Mouse (Mus musculus) forelimb bud, embryonic 11.5 days (tissue): ENCODE results near the gene Spata2.

Experiments used
- DNase-seq: peaks from one replicate; pipeline ENCODE4 v3.0.0-alpha.2; 2012; ENCODE audit warnings: low read depth, low spot score

Spata2 gene

DNA sequence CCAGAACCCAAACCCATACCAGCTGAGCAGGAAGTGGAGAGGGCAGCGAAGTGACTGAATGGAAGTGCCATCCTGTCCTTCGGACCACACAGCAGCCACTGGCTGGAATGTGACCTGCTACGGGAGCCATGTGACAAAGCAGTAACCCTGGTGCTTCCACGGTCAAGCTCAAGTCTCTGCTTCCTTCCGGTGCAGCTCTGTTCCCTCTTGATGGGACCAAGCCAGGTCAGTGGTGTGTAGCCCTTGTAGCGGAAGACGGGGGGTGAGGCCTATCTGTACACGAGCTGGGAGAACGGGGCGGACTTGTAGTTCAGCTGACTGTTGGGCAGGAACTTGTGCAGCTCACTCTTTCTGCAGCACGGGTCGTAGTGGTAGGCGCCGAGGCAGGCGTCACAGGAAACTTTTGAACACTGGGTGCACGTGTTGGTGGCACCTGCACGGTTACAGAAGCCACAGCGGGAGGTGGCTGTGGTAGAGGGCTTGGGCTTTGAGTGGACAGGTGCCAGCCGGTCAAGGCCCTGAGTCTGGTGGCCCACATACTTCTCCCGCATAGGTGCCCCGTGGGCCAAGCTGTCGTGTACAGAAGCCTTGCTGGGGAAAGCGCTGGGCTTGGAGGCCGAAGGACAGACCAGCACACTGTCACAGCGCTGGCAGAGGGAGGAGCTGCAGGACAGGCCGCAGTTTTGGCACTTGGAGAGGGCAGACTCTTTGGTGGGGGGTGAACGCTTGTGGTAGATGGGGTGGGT, 9.4 kb downstream of the Spata2 start:
- DNase-seq: no peak

DNA sequence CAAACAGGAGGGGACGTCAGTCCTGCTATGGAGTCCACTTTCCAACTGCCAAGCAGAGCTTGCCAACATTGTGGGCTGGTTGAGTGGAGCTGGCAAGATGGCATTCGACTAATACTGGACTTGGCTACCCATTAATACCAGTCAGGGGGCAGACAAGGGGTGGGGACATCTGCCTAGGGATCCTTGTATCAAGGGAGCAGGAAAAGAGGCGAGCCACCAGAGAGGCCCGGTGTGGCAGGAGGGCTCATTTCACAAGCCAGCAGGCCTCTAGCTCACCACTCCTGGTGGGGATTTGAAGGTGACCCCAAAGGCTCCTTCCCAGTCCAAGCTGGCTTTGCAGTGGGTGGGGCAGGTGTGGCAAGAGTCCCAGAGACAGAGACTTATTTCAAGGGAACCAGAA, 10.0 kb downstream of the Spata2 start:
- DNase-seq: no peak

DNA sequence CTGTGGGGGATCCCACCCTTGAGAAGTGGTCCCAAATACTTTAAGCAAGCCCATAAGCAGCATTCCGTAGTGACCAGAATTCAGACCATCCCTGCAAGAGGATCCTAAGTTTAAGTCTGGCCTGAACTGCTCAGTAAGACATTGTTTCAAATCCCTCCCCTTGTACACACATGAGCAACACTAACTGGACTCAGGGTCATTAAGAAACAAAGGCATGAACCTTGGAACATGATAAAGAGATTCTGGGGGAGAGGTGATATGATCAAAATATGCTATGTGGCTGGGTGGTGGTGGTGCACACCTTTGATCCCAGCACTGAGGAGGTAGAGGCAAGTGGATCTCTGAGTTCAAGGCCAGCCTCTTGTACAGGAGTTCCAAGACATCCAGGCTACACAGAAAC, 13.2 kb downstream of the Spata2 start:
- DNase-seq: no peak

DNA sequence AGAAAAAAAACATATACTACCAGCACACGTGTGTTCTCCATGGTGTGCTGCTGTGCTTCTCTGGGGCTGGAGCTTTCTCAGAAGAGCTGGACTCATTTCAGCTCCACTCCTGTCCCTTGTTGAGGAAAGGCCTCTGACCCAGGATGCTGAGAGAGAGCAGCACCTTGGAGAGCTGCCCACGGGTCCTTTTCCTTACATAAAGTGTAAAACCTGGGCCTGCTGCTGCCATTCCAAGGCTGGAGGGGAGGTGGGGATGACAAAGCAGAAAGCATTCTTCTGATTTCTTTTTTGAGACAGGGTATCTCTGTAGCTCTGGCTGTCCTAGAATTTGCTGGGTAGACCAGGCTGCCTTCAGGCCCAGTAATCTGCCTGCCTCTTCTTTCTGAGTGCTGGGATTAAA, 14.6 kb downstream of the Spata2 start:
- peak; percentile 30 for DNase-seq

DNA sequence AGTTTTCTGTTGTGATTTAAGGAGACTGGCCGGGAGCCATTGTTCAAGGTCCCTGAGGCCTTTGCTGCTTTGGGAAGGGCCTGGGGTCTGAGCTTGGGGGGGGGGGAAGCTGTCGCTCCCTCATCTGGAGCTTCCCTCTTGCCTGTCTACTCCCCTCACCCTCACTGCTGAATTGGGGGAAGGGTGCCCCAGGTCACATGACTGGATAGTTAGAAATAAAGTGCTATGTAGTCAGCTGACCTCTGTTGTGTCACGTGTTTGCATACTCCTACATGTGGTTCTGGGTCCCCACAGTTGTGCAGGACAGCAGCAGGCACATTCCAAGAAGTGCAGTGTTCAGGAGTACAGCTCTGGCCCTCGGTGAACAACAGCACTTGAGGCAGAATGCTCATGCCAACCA, 15.9 kb downstream of the Spata2 start:
- no peak for DNase-seq

DNA sequence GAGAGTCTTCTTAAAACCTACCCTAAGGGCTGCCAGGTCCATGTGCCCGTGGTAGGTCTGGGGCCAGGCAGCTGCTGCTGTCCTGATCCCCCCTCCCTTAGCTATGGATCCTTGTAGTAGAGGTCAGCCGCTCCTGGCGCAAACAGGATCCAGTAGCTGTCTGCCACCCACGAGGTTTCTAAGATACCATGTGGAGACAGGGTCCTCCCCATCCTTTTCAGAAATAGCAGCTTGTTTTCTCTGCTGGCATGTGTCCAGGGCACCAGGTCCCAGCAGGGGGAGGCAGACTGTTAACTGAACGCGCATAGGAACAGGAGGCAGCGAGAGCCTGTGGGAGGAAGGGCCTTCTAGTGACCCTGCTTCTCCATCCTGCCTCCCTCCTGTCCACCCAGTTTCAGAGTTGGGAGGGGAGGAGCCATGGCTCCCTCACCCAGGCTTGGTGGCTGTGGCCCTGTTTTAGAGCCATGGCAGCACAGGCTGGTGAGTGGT, 16.4 kb downstream of the Spata2 start:
- DNase-seq: no peak

DNA sequence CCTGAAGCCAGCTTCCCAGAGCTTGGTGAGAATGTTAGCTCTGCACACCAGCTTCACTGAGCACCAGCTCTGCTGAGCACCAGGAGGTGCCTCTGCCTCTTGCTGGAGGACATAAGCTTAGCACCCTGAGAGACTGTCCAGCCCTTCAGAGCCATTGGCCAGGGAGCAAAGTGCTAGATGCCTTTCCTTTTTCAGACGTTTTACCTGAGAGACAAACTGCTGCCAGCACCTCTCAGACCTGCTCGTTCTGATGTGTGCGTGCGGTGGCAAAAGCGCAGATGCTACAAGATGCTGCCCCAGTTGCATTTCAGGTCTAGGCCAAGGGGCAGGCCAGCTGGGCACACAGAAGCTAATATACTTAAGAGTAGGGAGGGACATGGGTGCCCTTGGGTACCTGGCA, 17.1 kb downstream of the Spata2 start:
- no peak for DNase-seq

DNA sequence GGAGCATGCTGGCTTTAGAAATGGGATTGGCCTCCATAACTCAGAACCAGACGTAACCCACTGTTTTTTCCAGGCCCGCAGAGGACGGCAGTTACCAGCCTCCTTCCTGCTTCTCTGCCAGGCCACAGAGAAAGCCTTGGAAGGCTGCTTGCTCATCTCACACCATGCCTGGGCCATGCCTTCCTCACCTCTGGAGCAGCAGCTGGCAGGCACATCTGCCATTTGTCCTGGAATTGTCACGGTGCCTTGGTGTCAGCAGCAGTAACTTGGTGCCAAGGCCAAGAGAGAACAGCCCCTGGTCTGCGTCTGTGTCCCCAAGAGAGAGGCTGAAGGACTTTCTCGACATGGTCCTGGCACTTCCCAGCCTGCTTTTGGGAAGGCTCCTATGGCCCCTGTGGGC, 18.5 kb downstream of the Spata2 start:
- DNase-seq: no peak

DNA sequence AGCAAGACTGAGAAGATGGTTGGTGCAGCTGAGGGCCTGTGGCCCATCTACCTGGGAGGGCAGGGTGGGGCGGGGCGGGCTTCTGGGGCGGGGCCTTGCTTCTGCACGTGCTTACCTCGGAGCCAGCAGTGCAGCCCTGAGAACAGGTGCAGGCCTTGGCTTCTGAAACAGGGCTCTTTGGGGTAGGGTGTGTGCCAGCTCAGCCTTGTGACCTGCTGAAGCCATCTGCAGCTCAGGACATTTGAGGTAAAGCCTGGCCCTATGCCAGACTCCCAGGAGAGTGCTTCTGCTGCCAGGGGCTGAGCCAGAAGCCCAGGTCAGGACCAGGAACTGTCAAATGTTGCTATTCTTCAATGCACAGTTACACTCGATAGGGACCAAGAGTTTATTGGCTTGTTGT, 21.1 kb downstream of the Spata2 start:
- DNase-seq: no peak

DNA sequence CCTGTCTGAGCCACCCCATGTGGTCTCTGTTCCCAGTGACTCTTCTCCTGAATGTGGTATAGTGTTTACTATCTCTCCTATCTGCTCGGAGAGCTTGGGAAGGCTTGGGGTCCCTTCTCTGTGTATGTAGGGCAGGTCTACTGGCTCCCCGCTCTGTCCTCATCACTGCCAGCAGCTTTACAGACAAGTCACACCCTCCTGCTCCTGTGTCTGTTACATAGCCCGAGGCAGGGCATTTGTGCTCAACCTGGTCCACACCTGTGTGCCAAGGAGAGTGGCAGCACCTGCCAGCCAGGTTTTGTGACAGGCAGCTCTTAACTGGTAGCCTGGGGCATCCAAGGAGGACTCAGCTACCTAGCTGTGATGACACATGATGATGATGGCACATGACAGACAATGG, 22.1 kb downstream of the Spata2 start:
- no peak for DNase-seq

DNA sequence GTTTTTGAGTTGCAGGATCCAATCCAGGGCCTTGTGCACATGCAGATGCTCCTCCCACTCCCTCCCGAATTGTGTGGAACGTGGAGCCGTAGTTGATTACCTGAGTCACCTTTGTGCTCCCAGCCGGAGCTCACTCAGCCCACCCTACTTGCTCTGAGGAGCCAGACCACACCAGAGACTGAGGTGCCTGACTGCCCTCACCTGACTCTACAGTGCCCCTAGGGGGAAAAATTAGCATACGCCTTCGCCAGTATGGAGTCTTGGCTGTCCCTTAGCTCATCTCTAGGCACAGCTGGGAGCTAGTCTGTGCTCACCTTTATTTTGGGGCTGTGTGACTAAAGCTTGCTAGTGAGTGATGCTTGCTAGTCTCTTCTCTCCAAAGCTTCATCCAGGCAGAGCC, 24.2 kb downstream of the Spata2 start:
- DNase-seq: no peak

DNA sequence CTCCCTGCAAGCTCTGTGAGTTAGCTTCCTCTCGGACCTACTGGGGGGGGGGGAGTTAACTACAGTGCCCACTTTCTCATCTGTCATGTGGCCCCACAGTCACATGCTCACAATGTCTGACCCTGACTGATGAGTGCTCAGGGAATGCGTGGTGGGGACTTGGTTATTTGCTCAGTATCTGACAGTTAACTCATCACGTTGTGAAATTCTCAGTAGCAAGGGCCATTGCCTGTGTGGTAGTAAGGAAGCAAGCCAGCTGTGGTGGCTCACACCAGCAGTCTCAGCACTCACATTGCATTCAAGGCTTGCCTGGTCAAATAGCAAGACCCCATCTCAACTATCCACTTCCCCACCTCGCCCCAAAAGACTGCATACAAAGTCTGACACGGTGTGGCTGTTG, 25.5 kb downstream of the Spata2 start:
- DNase-seq: no peak

DNA sequence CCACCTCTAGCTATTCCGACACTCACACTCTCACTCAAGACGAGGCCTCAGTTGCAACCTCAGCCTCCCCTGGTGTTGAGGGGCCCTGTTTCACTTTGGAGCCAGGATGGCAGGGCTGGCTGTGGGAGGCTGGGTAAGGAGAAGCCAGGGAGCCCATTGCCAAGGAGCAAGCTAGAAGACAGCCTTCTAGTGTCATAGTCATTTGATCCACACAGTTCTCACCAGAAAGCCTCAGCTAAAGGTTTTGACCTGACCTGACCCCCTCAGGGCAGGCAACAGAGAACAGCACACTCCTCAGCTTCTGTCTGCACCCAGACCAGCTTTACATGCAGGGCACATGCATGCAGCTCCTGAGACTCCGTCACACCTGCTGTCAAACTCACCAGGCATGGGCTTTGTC, 26.7 kb downstream of the Spata2 start:
- DNase-seq: no peak

DNA sequence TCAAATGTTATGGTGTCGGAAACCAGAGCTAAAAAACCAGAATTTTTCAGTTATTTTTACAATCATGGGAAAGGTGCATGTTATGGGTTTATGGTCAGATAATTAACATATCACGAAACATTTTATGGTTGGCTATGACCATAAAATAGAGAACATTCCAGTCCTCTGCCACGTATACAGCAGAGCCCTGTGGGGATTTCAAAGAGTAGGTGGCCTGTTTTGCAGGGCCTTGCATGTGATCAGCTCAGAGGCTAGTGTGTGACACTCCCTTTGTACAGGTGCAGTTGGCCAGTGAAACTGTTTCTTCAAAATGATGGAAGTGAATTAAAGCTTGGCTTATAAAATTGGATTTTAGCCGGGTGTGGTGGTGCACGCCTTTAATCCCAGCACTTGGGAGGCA, 28.9 kb downstream of the Spata2 start:
- no peak for DNase-seq

DNA sequence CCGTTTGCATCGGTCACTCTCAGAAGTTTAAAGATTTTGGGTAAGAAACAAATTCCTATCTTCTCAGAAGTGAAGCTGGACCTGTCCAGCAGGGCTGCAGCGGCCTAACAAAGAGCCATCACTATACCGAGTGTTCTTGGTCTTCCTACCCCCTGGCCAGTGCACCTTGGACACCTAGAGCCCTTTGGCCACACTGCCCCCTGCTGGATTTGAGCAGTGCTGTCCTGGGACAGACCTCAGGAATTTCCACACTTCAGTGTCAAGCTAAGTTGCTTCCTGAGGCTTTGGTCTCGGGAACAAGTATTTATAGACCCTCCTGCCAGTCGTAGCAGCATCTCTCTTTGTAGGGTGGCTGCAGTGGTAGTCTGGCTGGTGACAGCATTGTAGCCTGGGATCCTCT, 29.7 kb downstream of the Spata2 start:
- peak; percentile 54 for DNase-seq

DNA sequence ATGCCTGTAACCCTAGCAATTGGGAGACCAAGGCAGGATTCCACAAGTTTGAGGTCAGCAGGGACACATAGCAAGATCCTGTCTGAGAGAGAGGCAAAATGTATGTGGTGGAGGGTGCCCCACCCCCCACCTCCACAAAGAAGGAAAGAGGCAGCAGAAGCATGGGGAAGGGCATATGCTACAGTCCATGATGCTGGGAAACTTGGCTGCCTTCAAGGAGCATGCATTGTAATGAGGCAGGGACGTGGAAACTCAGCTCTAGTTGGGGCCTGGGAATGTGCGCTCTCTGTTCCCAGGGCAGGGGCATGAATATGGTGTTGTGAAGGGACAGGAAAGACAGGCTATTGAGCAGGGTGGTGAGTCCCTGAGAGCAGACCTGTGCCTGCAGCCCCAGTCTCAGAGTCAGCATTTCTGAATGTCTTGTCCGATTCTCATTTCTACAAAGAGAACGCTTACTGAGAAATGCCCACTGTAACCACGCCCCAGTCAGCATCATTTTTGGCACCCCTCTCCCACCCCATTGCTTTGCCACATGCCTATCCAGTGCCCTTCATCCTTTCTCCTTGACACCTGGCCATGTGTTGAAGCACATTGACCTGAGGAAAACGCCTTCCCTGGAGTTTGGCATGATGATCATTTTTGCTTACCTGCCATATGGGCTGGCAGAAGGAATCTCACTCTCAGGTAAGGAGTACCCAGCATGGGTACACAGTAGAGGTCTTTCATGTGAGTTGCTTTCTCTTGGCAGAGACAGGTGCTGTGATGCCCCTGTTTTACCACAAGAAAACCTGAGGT, 33.4 kb downstream of the Spata2 start:
- no peak for DNase-seq

DNA sequence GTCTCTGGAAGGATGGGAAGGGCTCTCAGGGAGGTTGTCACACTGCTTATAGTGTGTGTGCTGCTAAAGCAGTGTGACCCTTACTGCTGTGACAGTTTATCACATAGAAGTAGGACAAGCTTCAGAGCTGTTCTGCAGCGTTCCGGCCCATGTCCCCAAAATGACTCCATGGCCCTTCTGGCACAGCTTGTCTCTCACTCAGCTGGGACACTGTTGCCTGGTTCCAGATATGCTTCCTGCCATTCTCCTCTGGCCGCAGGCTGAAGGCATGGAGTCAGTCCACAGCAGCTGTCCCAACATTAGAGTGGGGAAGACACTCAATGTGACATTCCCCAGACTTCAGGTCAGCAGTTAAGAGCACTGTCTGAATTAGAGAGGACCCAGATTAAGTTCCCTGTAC, 34.1 kb downstream of the Spata2 start:
- no peak for DNase-seq

DNA sequence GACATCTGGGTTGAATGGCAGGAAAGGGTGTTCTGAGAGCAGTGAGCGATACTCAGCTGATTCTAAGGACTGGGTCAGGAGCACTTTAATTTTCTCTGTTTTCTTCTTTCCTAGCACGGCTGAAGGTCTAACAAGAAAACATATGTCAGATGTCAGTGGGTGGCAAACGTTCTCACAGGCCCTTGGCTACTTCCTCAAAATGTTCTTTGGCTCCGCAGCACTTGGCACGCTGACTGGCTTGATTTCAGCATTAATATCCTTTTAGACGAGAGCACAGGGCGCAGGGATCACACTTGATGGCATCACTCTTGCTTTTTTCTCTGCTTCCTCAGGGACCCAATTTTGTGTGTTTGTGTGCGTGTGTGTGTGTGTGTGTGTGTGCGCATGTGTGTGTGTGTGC, 35.5 kb downstream of the Spata2 start:
- no peak for DNase-seq

DNA sequence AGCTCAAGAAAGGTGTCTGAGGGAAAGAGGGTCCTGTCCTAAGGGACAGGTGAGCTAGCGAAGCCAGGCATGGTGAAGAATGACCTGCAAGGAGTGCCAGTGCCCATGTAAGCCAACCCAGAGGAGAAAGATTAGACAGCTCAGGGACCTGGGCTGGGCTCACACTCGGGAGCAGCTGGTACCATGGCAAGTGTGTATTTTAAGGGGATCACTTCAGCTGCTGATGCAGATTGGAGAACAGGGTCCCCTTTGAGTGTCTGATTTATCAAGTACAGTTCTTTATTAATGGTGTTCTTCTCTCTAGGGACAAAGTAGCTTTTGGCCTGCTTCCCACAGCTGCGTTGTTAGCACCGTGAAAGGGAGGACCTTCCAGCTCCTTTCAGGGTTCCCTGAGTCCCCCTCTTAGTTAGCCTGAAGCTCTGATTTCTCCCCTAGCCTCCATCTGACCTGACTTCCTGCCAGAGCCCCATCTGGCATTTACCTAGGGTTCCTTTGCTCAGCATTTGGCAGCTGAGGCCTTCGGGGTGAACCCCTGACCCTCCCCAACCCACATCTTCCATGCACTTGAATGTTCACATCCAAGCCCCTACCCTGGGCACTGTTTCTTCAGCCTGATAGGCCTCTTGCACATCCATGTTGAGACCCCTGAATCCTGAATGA, 36.2 kb downstream of the Spata2 start:
- DNase-seq: no peak

DNA sequence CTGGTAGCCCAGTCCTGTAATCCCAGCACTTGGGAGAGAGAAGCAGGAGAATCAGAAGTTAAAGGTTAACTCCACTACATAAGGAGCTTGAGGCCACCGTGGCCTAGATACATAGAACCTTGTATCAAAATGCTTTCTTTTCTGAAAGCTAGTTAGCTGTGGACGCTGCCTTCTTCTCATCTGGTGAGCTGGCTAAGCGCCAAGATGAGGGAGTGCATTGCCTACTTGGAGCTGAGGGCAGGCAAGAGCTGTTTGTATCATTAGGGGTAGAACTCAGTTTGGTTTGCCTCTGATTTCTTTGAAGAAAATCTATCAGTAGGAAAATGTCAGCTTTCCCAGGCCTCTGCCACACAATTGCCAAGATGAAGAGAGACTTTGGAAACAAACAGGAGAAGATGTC, 38.9 kb downstream of the Spata2 start:
- DNase-seq: no peak

DNA sequence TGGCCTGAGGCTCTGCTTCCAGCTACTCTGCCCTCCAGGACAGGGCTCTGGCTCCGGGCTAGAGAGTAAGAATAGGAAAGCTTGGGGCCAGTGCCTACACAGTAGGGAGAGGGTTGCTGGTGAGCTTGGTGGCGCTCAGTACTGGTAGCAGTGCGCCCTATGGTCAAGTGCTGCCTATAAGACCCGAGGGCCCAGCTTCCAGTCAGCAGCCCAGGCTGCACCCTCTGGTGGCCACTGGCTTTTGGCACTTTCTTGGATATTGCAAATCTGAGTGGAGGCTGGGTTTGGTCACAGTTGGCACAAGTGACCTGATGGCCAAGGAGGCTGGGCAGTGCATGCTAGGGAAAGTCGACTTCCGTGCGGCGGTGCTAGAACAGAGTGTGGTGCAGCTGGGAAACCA, 42.0 kb downstream of the Spata2 start:
- no peak for DNase-seq
